Mouse (Mus musculus): ENCODE measurements around the gene Glycam1.

Glycam1 gene

DNA sequence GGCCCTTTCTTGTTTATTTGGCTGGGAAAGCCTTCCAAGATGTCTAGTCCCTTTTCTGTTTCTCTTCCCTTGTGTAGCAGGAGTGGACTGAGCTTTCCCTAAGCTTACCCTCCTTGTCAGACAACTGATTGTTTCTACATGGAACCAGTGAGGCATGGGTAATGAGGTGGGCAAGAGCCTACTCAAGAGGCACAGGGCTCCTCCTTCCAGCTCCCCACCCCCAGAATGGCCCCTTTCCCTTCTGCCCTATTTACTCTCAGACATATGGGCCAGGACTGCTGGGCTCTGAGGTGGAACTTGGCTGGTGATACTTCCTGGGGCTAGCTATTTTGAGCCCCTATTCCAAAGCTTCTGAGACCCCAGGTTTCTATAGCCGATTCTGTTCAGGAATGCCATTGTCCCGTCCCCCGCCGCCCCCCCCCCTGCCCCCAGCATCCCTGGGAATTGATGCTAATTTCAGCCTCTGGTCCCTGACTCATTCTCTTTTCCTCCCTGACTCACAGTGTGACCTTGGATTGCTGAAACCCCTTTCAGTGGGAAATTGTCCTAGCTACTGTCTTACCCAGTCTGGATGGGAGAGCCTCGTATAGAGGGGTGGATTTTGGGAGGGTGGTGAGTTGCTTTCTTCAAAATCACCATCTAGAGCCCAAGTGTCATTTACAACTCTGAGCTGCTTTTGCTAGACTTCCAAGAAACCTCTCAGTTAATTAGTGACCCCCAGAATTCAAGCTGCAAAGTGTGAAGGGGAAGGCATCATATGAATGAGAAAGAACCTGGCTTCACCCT, 46.1 kb downstream of the Glycam1 start:
- DNase-seq = no peak

DNA sequence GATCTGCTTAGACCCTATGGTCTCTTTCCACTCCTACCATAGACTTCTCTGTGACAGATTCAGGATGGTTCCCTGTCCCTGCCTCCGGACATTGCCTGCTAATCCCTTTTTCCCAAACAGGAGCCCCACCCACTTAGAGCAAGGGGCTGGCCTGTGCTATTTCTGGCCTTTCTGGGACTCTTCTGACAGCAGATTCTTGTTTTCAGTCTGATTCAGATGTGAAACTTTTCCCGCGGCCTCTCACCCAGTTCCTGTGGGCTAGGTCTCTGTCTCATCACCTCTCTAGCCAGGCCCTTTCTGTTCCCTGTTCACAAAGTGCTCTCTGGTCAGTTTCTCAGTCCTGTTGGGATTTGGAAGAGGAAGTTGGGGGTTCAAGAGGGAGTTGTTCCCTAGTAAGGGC, 50.0 kb downstream of the Glycam1 start:
- DNase-seq = peak; percentile 9 to 15

DNA sequence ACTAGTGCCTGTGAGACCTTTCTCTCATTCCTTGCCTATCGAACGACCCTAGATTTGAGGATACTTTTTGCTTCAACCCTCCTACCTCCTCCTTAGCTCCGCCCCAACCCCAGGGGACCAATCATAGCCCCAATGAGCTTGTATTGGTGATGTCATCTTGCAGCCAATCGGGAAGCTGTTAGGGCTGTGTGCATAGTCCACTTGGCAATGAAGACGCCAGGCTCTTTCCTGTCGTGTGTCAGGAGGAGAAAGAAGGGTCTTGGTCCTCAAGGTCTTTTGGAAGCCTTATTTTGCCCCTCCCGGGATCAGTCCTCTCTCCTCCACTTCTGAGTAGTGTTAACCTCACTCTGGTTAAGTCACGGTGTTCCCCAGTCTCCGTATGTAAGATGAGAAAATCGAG, 50.8 kb downstream of the Glycam1 start:
- peak; percentile 78 to 83 for DNase-seq

DNA sequence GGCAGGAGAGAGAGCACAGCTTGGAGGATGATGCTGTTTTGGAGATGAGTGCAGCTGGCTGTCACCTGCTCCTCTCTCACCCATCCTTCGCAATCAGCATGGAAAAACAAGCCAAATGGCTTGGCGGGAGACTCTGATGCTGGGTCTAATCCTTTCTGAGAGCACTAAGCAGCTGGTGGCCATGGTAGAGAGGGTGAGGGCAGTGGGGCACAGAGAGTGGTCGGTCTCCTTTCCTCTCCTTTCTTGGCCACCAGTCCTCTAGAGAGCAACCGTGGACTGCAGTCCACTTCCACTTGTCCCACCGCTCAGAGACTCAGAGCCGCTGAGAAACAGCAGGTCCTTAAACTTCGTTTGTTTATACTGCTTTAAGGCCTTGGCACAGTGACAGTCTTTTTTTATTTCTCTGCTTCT, 51.3 kb downstream of the Glycam1 start:
- peak in 1 of 2 experiments; percentile 9 for DNase-seq
